Mouse (Mus musculus): ENCODE data around the gene Rnf103. TPM values are rescaled to one million over a fixed set of nuclear protein-coding genes. Genes with fewer than 3 reads are reported as not detected.

Gene Rnf103
- 10 to 100 TPM; 26.0 to 31.8 TPM for total RNA-seq (2023)

GRCm38 (mm10) chr6:71493675-71494340 lies at the start of gene Rnf103:
Rnf103 (plus strand) TSS chr6:71493894.

GRCm38 (mm10) chr6:71543686-71544499 lies 50.2 kb downstream of the Rnf103 start, which contains the start of gene Chmp3:
Chmp3 (plus strand) TSS chr6:71543797.

Other genes starting within 250 kb of the Rnf103 start
- 10 to 100 TPM; 35.6 to 37.8 TPM for gene Krcc1, start 222.2 kb upstream of the Rnf103 start, total RNA-seq (2023)
- gene Smyd1, start 171.7 kb upstream of the Rnf103 start, total RNA-seq (2023), result not detected
- gene Cd8b1, start 171.1 kb upstream of the Rnf103 start, total RNA-seq (2023), result under 1 TPM; 0.66 to 0.70 TPM
- gene Cd8a, start 120.5 kb upstream of the Rnf103 start, total RNA-seq (2023), result 1 to 10 TPM; 1.8 to 1.9 TPM
- 10 to 100 TPM; 54.6 to 57.8 TPM for gene Rmnd5a, start 53.3 kb upstream of the Rnf103 start, total RNA-seq (2023)
- 10 to 100 TPM; 68.4 to 80.2 TPM for gene Chmp3, start 49.9 kb downstream of the Rnf103 start, total RNA-seq (2023)
- gene Kdm3a, start 139.1 kb downstream of the Rnf103 start, total RNA-seq (2023), result 10 to 100 TPM; 72.9 to 74.6 TPM
- gene Reep1, start 213.7 kb downstream of the Rnf103 start, total RNA-seq (2023), result not detected